Mouse (Mus musculus) ES-E14 (cell line): ENCODE measurements around the gene Thoc6. TPM values are rescaled to one million over a fixed set of nuclear protein-coding genes. Genes with fewer than 3 reads are reported as not detected.

ENCODE experiments used
- DNase-seq: peaks from one replicate; pipeline ENCODE4 v3.0.0-alpha.2; 2013; ENCODE audit warnings: low read depth, low spot score
- H3K27ac ChIP-seq: 2 replicates; pipeline ENCODE4 v1.5.1; 2012; ENCODE audit warnings: low read depth, mild to moderate bottlenecking, low read length, moderate library complexity, mixed read lengths; ENCODE audit not compliant: poor library complexity, insufficient read depth, severe bottlenecking
- H3K36me3 ChIP-seq: 2 replicates; pipeline ENCODE4 v1.6.1; 2012; ENCODE audit warnings: mild to moderate bottlenecking, low read length, moderate library complexity, mixed read lengths; ENCODE audit not compliant: control insufficient read depth, poor library complexity, insufficient read depth, severe bottlenecking
- H3K4me1 ChIP-seq, 2 experiments: fragments of 150-350 bp in 1 of 2; sonication (generic) in 1 of 2; 2 replicates each; pipeline ENCODE4 v1.6.1; 2012; ENCODE audit warnings: low read length in 2 of 2, mild to moderate bottlenecking in 1 of 2, mixed read lengths in 1 of 2; ENCODE audit not compliant: control insufficient read depth in 2 of 2, insufficient read depth in 2 of 2, poor library complexity in 1 of 2
- H3K4me3 ChIP-seq, 2 experiments: fragments of 150-350 bp in 1 of 2; sonication (generic) in 1 of 2; 2 replicates each; pipeline ENCODE4 v1.5.1; 2012; ENCODE audit warnings: low read length in 2 of 2, low read depth in 1 of 2, mild to moderate bottlenecking in 1 of 2, mixed read lengths in 1 of 2; ENCODE audit not compliant: insufficient read depth in 1 of 2, poor library complexity in 1 of 2, severe bottlenecking in 1 of 2
- H3K9ac ChIP-seq: 2 replicates; pipeline ENCODE4 v1.6.1; 2012; ENCODE audit warnings: low read depth, mild to moderate bottlenecking, low read length, mixed read lengths; ENCODE audit not compliant: poor library complexity, insufficient read depth, severe bottlenecking
- H3K9me3 ChIP-seq: fragments of 150-350 bp; sonication (generic); 2 replicates; pipeline ENCODE4 v1.6.1; 2012; ENCODE audit warnings: low read depth, mild to moderate bottlenecking, low read length; ENCODE audit not compliant: control insufficient read depth, insufficient read depth
- CHD2 ChIP-seq: IDR thresholded peaks from 2 replicates; pipeline ENCODE4 v1.6.1; 2014; ENCODE audit warnings: mild to moderate bottlenecking, low read depth, low read length, inconsistent platforms
- HCFC1 ChIP-seq: IDR thresholded peaks from 2 replicates; pipeline ENCODE4 v1.6.1; 2012; ENCODE audit warnings: low read length, inconsistent platforms, borderline replicate concordance; ENCODE audit not compliant: insufficient read depth
- MAFK ChIP-seq: IDR thresholded peaks from 2 replicates; pipeline ENCODE4 v1.6.1; 2014; ENCODE audit warnings: mild to moderate bottlenecking, low read depth, low read length, inconsistent platforms; ENCODE audit not compliant: insufficient read depth
- ZC3H11A ChIP-seq: IDR thresholded peaks from 2 replicates; pipeline ENCODE4 v1.6.1; 2012; ENCODE audit warnings: low read depth, mild to moderate bottlenecking, inconsistent platforms, low read length, borderline replicate concordance
- ZNF384 ChIP-seq: IDR thresholded peaks from 2 replicates; pipeline ENCODE4 v1.6.1; 2012; ENCODE audit warnings: low read depth, low read length, inconsistent platforms
- in situ Hi-C, 2 experiments: fragments of 600-800 bp; cut with MboI; formaldehyde crosslinking; loops; one replicate each; pipeline ENCODE4 v1.15.1; 2025; ENCODE audit warnings: low sequenced_read_pairs in 2 of 2, inconsistent platforms in 1 of 2; ENCODE audit not compliant: unreplicated experiment in 2 of 2
- total RNA-seq: library from RNA; depleted of rRNA; stranded (reverse); fragments of 300-350 nt; gene quantifications from 2 replicates; pipeline ENCODE4 v1.2.3, GENCODE M21; 2012

The Thoc6 gene
- total RNA-seq, 1 experiment, result 53.7 TPM

- no peaks in the 10 kb centered on the region for H3K9me3 ChIP-seq
- H3K27ac ChIP-seq, result no peak overlapping the region
- DNase-seq, result no peak
- TF ChIP-seq HCFC1 (no peak), ZNF384 (no peak), MAFK (no peak)
- no peak overlapping the region; the same call in 1 of the 2 replicates for H3K9ac ChIP-seq
- peak overlapping the region; percentile 85 to 96; a peak in 3 of 4 replicates for H3K4me3 ChIP-seq
- in situ Hi-C loops, result no loop called here
- peaks cover 0 to 28% of the 10 kb centered on the region in 2 experiments; a peak in 2 of 4 replicates for H3K4me1 ChIP-seq
- peaks cover 24% of the 10 kb centered on the region for H3K36me3 ChIP-seq
Observed at GRCm38 (mm10) chr17:23672761-23673160, 921 bp downstream of the Thoc6 start.

GRCm38 (mm10) chr17:23671519-23671918 is 2.2 kb downstream of the Thoc6 start:
- H3K27ac ChIP-seq, result no peak overlapping the region
- in situ Hi-C loops, result no loop called here
- no peak overlapping the region for H3K9ac ChIP-seq
- TF ChIP-seq MAFK (no peak), HCFC1 (no peak), ZNF384 (no peak), CHD2 (no peak), ZC3H11A (no peak)
- no peak for DNase-seq
- H3K36me3 ChIP-seq, result peaks cover 31% of the 10 kb centered on the region
- peaks cover 0 to 32% of the 10 kb centered on the region in 2 experiments; a peak in 2 of 4 replicates for H3K4me1 ChIP-seq
- no peak overlapping the region for H3K4me3 ChIP-seq
- H3K9me3 ChIP-seq, result no peaks in the 10 kb centered on the region

DNA sequence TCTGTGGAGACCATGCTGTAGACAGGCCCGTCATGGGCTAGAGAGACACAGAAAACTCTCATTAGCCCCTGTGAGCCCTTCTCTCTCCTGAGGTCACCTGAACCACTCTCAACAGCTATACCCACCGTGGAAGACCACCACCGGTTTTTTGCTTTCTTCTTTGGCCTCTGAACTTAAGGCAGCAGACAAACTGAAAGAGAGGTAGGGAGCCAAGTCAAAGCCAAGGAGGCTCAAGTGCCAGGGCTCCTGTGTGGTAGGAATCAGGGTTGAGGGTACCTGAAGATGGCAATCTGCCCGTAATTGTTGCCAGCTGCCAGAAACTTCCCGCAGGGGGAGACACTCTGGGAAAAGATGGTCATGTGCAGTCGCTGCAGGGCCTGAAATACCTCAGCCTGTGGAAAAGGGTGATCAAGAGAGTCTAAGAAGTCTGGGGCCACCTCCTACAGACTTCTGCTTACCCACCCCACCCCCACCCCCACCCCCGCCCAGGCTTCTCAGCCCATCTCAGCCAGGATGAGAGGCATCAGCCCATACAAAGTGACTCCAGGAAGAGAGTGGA is 3.1 kb downstream of the Thoc6 start:
- no peak for DNase-seq
- H3K9ac ChIP-seq, result peak overlapping the region; percentile 58; the same call in 1 of the 2 replicates
- H3K4me1 ChIP-seq, result peaks cover 0 to 31% of the 10 kb centered on the region in 2 experiments; a peak in 2 of 4 replicates
- TF ChIP-seq ZC3H11A (no peak), MAFK (no peak), HCFC1 (no peak), ZNF384 (no peak), CHD2 (no peak)
- H3K27ac ChIP-seq, result peak overlapping the region; percentile 58
- H3K4me3 ChIP-seq, result no peak overlapping the region; a peak in 1 of 4 replicates
- no peaks in the 10 kb centered on the region for H3K9me3 ChIP-seq
- in situ Hi-C loops, result no loop called here
- peaks cover 33% of the 10 kb centered on the region for H3K36me3 ChIP-seq

DNA sequence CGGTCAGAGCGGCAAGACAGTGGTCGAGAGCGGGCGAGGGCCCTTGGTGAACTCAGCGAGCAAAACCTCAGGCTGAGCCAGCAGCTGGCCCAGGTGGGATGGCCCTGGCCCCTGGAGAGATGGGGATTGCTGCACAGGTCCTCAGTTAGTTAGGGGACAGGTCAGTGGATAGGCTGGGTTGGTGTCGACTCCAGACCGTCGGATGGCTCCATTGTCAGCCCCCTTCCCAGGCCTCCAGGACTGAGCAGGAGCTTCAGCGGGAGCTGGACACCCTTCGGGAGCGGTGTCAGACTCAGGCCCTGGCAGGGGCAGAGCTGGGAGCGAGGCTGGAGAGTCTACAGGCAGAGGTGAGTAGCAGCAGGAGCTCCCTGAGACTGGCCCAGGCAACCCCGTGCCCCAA is 8.2 kb downstream of the Thoc6 start:
- in situ Hi-C loops, result no loop called here
- Histone ChIP-seq H3K4me1 (peaks cover 0 to 25% of the 10 kb centered on the region in 2 experiments; a peak in 2 of 4 replicates), H3K9me3 (no peaks in the 10 kb centered on the region), H3K27ac (no peak overlapping the region), H3K9ac (no peak overlapping the region), H3K36me3 (peaks cover 29% of the 10 kb centered on the region), H3K4me3 (no peak overlapping the region)
- no peak for TF ChIP-seq ZNF384
- TF ChIP-seq MAFK, result no peak
- TF ChIP-seq ZC3H11A, result no peak
- DNase-seq, result no peak

DNA sequence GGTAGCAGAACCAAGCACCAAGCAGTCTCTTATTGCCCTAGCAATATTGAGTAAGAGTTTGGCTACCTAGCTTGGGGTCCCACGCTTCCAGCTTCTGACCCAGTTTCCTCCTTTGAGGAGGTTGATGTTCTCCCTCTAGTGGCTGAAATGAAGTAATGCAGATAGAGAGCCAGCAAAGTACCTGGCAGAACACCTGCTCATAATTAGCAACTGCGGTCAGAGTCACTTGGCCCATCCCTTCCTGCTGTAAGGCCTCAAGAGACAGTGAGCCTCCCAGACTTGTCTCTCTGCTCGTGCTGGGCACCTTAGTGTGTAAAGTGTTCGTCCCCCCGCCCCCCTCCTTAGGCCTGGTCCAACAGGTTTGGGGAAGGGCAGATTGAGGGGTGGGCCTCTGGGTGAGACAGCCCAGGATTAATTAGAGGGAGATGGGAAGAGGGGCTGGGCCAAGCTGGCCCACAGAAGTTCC is 9.1 kb downstream of the Thoc6 start:
- DNase-seq, result no peak
- in situ Hi-C loops, result no loop called here
- no peak for TF ChIP-seq ZNF384
- no peak for TF ChIP-seq CHD2
- TF ChIP-seq ZC3H11A, result no peak
- no peak for TF ChIP-seq MAFK
- TF ChIP-seq HCFC1, result no peak

More for the DNA sequence above, 9.1 kb downstream of the Thoc6 start:
- H3K4me3 ChIP-seq, result no peak overlapping the region
- H3K9me3 ChIP-seq, result no peaks in the 10 kb centered on the region
- H3K9ac ChIP-seq, result no peak overlapping the region
- H3K36me3 ChIP-seq, result peaks cover 19% of the 10 kb centered on the region
- peaks cover 0 to 18% of the 10 kb centered on the region in 2 experiments; a peak in 1 of 4 replicates for H3K4me1 ChIP-seq
- H3K27ac ChIP-seq, result no peak overlapping the region
